Mouse (Mus musculus): ENCODE results near the gene Gm9857. TPM values are rescaled to one million over a fixed set of nuclear protein-coding genes. Genes with fewer than 3 reads are reported as not detected.

The Gm9857 gene
- not detected in 2 replicates for polyA plus RNA-seq (2012; ENCODE audit: insufficient read depth, insufficient read length, low replicate concordance, missing spikeins)

DNA sequence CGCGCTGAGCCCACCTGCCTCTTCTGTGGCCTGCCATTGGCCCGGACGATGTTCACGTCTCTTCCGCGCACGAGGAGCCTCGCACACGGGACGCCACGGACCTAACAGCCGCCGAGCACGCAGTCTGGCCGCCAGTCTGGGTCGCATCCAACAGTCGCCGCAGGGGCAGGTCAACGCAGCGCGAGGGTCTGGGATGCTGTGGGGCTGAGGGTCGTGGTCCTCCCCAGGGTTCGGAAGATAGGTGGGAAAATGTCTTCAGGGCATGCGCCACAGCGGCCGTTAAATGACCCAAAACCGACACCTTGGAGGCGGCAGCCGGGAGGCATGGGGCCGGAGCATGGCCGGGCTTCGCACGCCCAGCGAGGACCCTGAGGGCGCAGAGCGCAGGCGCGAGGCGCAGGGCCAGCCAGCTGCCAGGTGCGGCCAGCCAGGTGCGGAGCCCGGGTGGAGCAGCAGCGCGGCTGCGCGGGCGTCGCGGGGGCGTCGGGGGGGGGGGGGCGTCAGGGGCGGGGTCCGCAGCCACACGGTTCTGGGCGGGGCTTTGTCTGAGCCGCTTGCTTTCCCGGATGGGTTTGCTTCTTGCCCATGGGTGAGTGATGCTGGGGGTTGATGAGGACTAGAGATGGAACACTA, at the start of gene Gm9857:
Gene Gm9857, minus strand, starts transcription at position 445 of the 633 bp plus-strand sequence.
- TF ChIP-seq CTCF (IDR thresholded peaks at IDR 0.05; ENCODE audit: insufficient read depth, low read depth, low read length): no peak
- TF ChIP-seq POLR2A (IDR thresholded peaks at IDR 0.05; ENCODE audit: insufficient read depth, low read depth, low read length): no peak
- Histone ChIP-seq H3K4me3 (ENCODE audit: insufficient read depth, low read depth, low read length) (peak within 1 kb of the TSS; percentile 34), H3K4me1 (ENCODE audit: control insufficient read depth, insufficient read depth, low read length) (peaks cover 5% of the 10 kb centered on the region; the same call in 1 of the 2 replicates), H3K27ac (ENCODE audit: insufficient read depth, low read depth, low read length) (0 out of 2 replicates have a peak within 1 kb of the TSS, but pooled peaks have one; percentile 3)
- WGBS: 50% methylated on average over 59 of the region's 59 CpGs

DNA sequence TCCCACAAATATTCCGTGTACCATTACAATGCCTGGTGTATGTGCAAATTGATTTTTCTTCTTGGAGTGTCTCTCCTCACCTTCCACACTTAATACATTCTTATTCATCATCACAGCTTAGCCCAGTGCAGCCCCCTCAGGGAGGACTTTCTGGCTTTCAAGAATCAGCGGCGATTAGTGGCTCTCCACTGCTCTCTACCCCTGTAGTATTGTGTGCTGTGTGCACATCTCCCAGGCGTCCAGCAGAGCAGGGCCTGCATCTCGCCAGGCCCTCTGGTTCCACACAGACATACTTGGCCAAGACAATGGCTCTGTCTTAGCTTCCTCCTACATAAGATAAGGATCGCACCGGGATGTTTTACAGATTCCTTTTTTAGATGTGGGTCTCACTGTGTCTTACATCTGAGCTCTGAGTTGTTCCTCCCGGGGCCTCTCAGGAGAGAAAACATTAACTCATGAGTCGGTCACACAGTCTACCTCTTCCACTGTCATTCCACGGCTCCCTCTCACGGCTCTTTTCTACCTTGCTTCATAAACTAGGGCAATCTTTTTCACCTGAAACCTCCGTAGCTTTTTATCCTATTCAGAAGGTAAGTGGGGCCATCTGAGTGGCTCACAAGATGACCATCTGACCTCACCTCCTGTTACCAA, 46.9 kb upstream of the Gm9857 start:
- Histone ChIP-seq H3K27ac (ENCODE audit: insufficient read depth, low read depth, low read length) (peak overlapping the region; percentile 72), H3K4me3 (ENCODE audit: insufficient read depth, low read depth, low read length) (no peak overlapping the region), H3K4me1 (ENCODE audit: control insufficient read depth, insufficient read depth, low read length) (peaks cover 17% of the 10 kb centered on the region)
- 36% methylated on average over 12 of the region's 12 CpGs for WGBS
- no peak for TF ChIP-seq CTCF (IDR thresholded peaks at IDR 0.05; ENCODE audit: insufficient read depth, low read depth, low read length)
- TF ChIP-seq POLR2A (IDR thresholded peaks at IDR 0.05; ENCODE audit: insufficient read depth, low read depth, low read length): no peak

DNA sequence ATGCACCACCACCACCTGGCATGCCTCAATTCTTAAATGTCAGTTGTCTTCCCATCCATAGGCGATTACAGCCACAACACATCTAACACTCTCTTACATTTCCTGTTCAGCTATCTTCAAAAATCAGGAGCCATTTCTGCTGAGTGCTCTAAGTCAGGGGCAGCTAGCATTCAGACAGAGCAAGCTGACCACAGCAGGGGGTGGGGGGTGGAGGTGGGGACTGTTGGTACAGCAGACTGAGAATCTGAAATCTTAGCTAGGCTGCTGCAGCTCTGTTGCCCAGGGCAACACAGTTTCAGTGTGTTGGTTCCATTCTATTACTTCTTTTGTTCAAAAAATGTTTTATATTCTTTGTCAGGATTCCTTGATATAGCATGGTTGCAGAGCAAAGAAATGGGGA, 46.3 kb upstream of the Gm9857 start:
- H3K27ac ChIP-seq (ENCODE audit: insufficient read depth, low read depth, low read length): 0 out of 2 replicates have a peak overlapping the region, but pooled peaks have one; percentile 12
- TF ChIP-seq CTCF (IDR thresholded peaks at IDR 0.05; ENCODE audit: insufficient read depth, low read depth, low read length) (no peak), POLR2A (IDR thresholded peaks at IDR 0.05; ENCODE audit: insufficient read depth, low read depth, low read length) (no peak)
- WGBS: 72% methylated on average over 1 of the region's 1 CpGs
- H3K4me1 ChIP-seq (ENCODE audit: control insufficient read depth, insufficient read depth, low read length): peaks cover 20% of the 10 kb centered on the region
- H3K4me3 ChIP-seq (ENCODE audit: insufficient read depth, low read depth, low read length): no peak overlapping the region

DNA sequence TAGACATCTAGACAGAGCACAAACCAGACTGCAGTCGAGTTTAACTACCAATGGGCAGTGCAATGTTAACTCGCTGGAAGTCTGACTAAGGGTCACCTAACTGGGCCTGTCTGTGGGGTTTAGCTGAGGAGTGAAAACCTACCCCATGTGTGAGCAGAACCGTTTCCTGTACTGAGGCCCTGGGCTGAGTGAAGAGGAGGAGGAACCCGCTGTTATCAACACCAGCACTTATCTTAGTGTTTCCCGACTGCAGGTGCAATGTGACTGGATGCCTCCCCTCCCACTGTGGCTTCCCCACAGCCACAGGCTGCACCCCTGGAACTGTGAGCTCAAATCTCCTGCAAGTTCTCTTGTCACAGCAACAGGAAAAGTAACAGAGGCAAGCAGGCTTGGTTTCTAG, 43.7 kb upstream of the Gm9857 start:
- WGBS: 62% methylated on average over 5 of the region's 5 CpGs
- no peak for TF ChIP-seq POLR2A (IDR thresholded peaks at IDR 0.05; ENCODE audit: insufficient read depth, low read depth, low read length)
- no peak for TF ChIP-seq CTCF (IDR thresholded peaks at IDR 0.05; ENCODE audit: insufficient read depth, low read depth, low read length)
- peak overlapping the region; percentile 21; the same call in 1 of the 2 replicates for H3K27ac ChIP-seq (ENCODE audit: insufficient read depth, low read depth, low read length)

DNA sequence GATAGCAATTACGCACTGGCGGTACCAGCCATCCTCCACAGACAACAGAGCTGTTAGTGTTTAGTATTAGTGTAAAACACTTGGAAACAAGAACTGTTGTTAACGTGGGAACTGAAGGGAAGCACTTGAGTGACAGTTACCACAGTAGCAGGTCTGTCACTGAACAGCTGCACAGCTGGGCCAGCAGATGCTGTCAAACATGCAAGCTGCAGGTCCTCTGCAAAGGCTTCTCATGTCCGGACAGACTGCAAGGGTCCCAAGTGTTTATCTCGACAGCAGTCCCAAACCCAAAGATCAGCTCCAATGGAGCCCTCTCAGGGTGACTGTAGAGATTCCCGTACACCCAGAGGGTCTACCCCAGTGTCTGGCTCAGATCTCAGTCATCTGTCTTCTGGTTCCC, 41.7 kb upstream of the Gm9857 start:
- no peak overlapping the region for H3K4me3 ChIP-seq (ENCODE audit: insufficient read depth, low read depth, low read length)
- no peak for TF ChIP-seq CTCF (IDR thresholded peaks at IDR 0.05; ENCODE audit: insufficient read depth, low read depth, low read length)
- TF ChIP-seq POLR2A (IDR thresholded peaks at IDR 0.05; ENCODE audit: insufficient read depth, low read depth, low read length): no peak
- WGBS: 52% methylated on average over 6 of the region's 6 CpGs
- peaks cover 28% of the 10 kb centered on the region for H3K4me1 ChIP-seq (ENCODE audit: control insufficient read depth, insufficient read depth, low read length)
- H3K27ac ChIP-seq (ENCODE audit: insufficient read depth, low read depth, low read length): peak overlapping the region; percentile 6; the same call in 1 of the 2 replicates

More for the DNA sequence above, 43.7 kb upstream of the Gm9857 start:
- Histone ChIP-seq H3K4me1 (ENCODE audit: control insufficient read depth, insufficient read depth, low read length) (peaks cover 25% of the 10 kb centered on the region), H3K4me3 (ENCODE audit: insufficient read depth, low read depth, low read length) (no peak overlapping the region)

DNA sequence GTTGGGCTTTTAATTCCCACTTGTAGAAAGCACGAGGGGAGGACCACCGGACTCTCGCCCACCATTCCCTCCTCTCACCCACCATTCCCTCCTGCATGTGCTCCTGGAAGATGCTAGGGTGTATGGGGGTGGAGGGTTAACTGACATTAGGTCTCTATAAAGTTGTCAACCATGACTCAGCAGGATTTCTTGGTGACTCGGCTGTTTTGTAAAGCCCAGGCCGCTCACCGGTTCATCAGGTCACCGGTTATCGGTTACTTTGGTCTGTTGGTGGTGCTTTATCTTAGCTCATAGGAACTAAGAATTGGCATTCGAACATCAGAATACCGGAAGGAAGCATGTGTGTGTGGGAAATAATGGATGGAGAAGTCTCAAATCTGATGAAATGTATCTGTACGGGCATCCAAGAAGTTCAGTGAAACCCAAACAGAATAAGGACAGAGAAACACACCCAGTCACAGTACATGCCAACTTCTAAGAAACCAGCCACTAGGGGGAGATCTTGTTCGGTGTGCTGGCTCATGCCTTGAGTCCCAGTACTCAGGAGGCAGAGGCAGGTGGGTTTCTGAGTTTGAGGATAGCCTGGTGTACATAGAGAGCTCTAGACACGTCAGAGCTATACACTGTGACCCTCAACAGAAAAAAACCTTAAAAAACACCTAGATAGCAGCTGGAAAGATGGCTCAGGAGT, 37.2 kb upstream of the Gm9857 start:
- H3K4me3 ChIP-seq (ENCODE audit: insufficient read depth, low read depth, low read length): no peak overlapping the region
- H3K27ac ChIP-seq (ENCODE audit: insufficient read depth, low read depth, low read length): peak overlapping the region; percentile 49; the same call in 1 of the 2 replicates
- H3K4me1 ChIP-seq (ENCODE audit: control insufficient read depth, insufficient read depth, low read length): peaks cover 26% of the 10 kb centered on the region
- 89% methylated on average over 13 of the region's 13 CpGs for WGBS
- TF ChIP-seq POLR2A (IDR thresholded peaks at IDR 0.05; ENCODE audit: insufficient read depth, low read depth, low read length) (no peak), CTCF (IDR thresholded peaks at IDR 0.05; ENCODE audit: insufficient read depth, low read depth, low read length) (no peak)

DNA sequence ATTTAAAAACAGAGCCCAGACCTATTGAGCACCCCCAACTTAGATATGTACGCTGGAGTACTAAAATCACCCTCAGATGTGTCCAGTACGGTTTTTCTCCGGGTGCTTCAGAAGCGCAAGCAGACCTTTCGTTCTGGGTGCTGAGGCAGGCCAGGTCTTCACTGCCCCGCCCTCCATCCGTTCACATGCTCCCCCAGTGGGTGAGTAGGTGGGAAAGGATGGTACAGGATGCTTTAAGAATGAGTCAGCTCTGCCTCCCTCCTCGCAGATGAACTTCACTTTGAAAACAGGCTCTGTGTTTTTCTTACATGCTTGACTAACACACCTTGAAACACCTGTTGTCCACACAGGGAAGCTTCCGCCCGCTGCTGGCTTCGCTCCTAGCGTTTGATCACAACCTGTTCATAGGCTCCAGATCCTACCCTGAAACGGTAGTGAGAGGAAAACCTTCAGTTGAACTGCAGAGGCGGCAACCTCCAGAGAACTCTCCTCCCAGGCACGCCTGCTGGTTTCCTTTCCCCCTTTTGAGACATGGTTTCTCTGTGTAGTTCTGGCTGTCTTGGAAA, 34.8 kb upstream of the Gm9857 start:
- 57% methylated on average over 15 of the region's 15 CpGs for WGBS
- peak overlapping the region; percentile 72; the same call in 1 of the 2 replicates for H3K27ac ChIP-seq (ENCODE audit: insufficient read depth, low read depth, low read length)
- peaks cover 20% of the 10 kb centered on the region for H3K4me1 ChIP-seq (ENCODE audit: control insufficient read depth, insufficient read depth, low read length)

DNA sequence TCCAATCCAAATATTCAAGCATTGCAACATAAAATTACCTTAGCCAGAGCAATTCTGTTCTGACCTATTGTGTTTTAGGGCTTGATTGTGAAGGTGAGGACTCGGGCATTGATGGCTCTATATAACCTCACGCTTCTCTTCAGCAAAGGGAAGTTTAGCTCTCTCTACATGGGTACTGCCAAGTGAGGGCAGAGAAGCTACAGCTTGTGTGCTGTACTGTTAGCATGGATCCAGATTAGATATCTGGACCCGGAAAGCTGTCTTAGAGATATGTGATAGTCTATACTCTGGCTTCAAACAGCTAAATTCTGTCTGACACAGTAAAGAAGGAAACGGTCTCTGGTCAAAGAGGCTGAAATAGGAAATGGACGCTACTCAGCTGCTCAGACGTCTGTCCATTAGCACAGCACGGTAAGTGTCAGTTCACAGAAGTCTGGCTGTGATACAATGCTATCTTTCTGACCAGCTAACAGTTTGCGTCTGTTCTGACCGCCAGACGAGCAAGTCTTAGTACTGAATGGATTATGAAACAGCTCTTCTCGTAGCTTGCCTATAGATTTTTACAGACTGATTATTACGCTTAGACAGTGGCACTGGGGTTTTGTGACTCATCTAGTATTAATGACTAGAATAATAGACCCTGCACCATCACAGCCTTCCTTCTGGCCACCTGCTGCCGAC, 33.9 kb upstream of the Gm9857 start:
- Histone ChIP-seq H3K4me3 (ENCODE audit: insufficient read depth, low read depth, low read length) (no peak overlapping the region), H3K27ac (ENCODE audit: insufficient read depth, low read depth, low read length) (peak overlapping the region; percentile 16; the same call in 1 of the 2 replicates), H3K4me1 (ENCODE audit: control insufficient read depth, insufficient read depth, low read length) (peaks cover 13% of the 10 kb centered on the region)
- WGBS: 61% methylated on average over 13 of the region's 13 CpGs
- no peak for TF ChIP-seq CTCF (IDR thresholded peaks at IDR 0.05; ENCODE audit: insufficient read depth, low read depth, low read length)
- TF ChIP-seq POLR2A (IDR thresholded peaks at IDR 0.05; ENCODE audit: insufficient read depth, low read depth, low read length): no peak

More for the DNA sequence above, 34.8 kb upstream of the Gm9857 start:
- H3K4me3 ChIP-seq (ENCODE audit: insufficient read depth, low read depth, low read length): no peak overlapping the region
- TF ChIP-seq POLR2A (IDR thresholded peaks at IDR 0.05; ENCODE audit: insufficient read depth, low read depth, low read length) (no peak), CTCF (IDR thresholded peaks at IDR 0.05; ENCODE audit: insufficient read depth, low read depth, low read length) (no peak)

Data from olfactory bulb, adult 2 months (tissue).